Mouse (Mus musculus) neural tube, embryonic 11.5 days (tissue): ENCODE measurements around the gene Hcn2. TPM values are rescaled to one million over a fixed set of nuclear protein-coding genes. Genes with fewer than 3 reads are reported as not detected.

Experiments used
- ATAC-seq: fragments of 200-750 bp; cut with Nextera tagmentation; 2 replicates; pipeline ENCODE4 v1.8.0; 2017; ENCODE audit warnings: moderate number of reproducible peaks, mild to moderate bottlenecking, moderate TSS enrichment, moderate library complexity; ENCODE audit not compliant: insufficient read depth, low FRiP score, low TSS enrichment
- DNase-seq: peaks from one replicate; pipeline ENCODE4 v3.0.0-alpha.2; 2015; ENCODE audit warnings: low spot score
- H3K27ac ChIP-seq: fragments of 300-500 bp; sonication (generic); 2 replicates; pipeline ENCODE4 v1.5.1; 2014; ENCODE audit warnings: low read depth, mild to moderate bottlenecking, low read length
- H3K27me3 ChIP-seq: fragments of 300-500 bp; sonication (generic); 2 replicates; pipeline ENCODE4 v1.6.1; 2014; ENCODE audit warnings: mild to moderate bottlenecking, low read length, mixed read lengths; ENCODE audit not compliant: control insufficient read depth, insufficient read depth
- H3K36me3 ChIP-seq: fragments of 300-500 bp; sonication (generic); 2 replicates; pipeline ENCODE4 v1.6.1; 2014; ENCODE audit warnings: mild to moderate bottlenecking, low read length, moderate library complexity, mixed read lengths; ENCODE audit not compliant: control insufficient read depth, insufficient read depth
- H3K4me1 ChIP-seq: fragments of 300-500 bp; sonication (generic); 2 replicates; pipeline ENCODE4 v1.6.1; 2014; ENCODE audit warnings: low read length, mixed read lengths; ENCODE audit not compliant: control insufficient read depth, insufficient read depth
- H3K4me2 ChIP-seq: fragments of 300-500 bp; sonication (generic); 2 replicates; pipeline ENCODE4 v1.6.1; 2014; ENCODE audit warnings: low read depth, mild to moderate bottlenecking, moderate library complexity
- H3K4me3 ChIP-seq: fragments of 300-500 bp; sonication (generic); 2 replicates; pipeline ENCODE4 v1.5.1; 2014; ENCODE audit warnings: low read depth, low read length
- H3K9ac ChIP-seq: fragments of 300-500 bp; sonication (generic); 2 replicates; pipeline ENCODE4 v1.6.1; 2014; ENCODE audit warnings: mild to moderate bottlenecking, low read length
- H3K9me3 ChIP-seq: fragments of 300-500 bp; sonication (generic); 2 replicates; pipeline ENCODE4 v1.6.1; 2016; ENCODE audit warnings: low read length; ENCODE audit not compliant: control insufficient read depth
- WGBS: fragments of 180-500 bp; shearing (Covaris S2); extraction: QIAGEN DNeasy Blood & Tissue Kit; methylation state at CpG from one replicate; pipeline ENCODE4 v1.1.7; 2014; 5-methylcytosine and 5-hydroxymethylcytosine counted together
- polyA plus RNA-seq: library from polyadenylated mRNA; unstranded; fragments of >200 nt; fragmentation: Nextera tagmentation; extraction: Ambion mirVana; gene quantifications from 2 replicates; pipeline ENCODE4 v1.2.1, GENCODE M21; 2014

The Hcn2 gene
- polyA plus RNA-seq, 1 experiment from 2014 or later, result 0.57 TPM

DNA sequence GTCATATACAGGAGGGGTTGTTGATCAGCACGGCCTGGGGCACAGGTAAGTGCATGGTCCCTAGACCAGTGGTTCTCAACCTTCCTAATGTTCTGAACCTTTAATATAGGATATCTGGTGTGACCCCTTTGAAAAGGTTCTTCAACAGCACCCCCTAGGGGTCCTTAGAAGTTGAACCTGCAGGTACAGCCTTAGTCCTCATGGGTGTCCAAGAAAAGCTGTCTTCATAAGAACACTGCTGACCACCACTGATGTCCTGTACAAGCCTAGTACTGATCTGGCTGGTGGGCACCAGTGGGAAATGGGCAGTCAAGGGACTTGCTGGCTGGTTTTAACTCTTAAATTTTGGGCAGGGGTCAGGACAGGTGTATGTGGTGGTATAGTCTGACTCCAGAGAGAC, 4.4 kb upstream of the Hcn2 start:
- Histone ChIP-seq H3K4me2 (no peak overlapping the region), H3K4me3 (no peak overlapping the region), H3K27ac (no peak overlapping the region), H3K9me3 (no peaks in the 10 kb centered on the region), H3K4me1 (peaks cover 4% of the 10 kb centered on the region), H3K36me3 (peaks cover 14% of the 10 kb centered on the region), H3K27me3 (peaks cover 24% of the 10 kb centered on the region), H3K9ac (no peak overlapping the region)
- no peak; the same call in 1 of the 2 replicates for ATAC-seq
- WGBS, result 85% methylated on average over 1 of the region's 1 CpGs
- DNase-seq, result no peak

DNA sequence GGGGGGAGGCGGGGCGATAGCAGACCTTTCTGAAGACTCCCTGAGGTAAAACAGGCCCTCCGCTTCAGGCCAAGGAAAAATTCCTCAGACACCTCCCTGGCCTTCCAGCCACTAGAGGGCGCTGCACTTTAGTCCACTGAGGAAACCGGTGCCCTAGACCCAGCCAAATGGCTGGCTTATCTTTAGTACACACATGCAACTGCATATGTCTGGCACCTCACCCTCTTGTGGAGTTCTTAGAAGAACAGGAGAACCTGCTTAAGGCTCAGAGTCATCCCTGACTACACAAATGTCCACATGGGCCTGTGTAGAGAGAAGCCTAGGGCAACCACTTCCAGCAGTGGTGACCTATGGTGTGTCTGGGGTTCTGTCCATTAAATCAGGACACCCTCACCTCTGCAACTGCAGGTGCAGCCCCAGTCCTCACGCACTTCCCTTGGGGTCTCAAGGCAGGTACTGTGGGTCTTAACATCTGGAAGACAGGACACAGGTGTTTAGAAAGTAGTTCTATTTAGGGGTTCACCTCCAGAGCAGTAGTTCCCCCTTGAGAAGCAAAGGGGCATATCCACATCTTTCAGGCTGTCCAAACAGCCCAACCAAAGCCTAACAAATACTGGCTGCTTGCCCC, 3.8 kb upstream of the Hcn2 start:
- DNase-seq (peak; percentile 78), ATAC-seq (no peak; the same call in 1 of the 2 replicates)
- H3K36me3 ChIP-seq, result peaks cover 14% of the 10 kb centered on the region
- H3K9ac ChIP-seq, result no peak overlapping the region
- H3K27me3 ChIP-seq, result peaks cover 30% of the 10 kb centered on the region
- H3K4me1 ChIP-seq, result peaks cover 7% of the 10 kb centered on the region
- H3K4me2 ChIP-seq, result no peak overlapping the region
- 6% methylated on average over 4 of the region's 6 CpGs for WGBS
- no peak overlapping the region for H3K27ac ChIP-seq
- no peak overlapping the region for H3K4me3 ChIP-seq
- H3K9me3 ChIP-seq, result no peaks in the 10 kb centered on the region

DNA sequence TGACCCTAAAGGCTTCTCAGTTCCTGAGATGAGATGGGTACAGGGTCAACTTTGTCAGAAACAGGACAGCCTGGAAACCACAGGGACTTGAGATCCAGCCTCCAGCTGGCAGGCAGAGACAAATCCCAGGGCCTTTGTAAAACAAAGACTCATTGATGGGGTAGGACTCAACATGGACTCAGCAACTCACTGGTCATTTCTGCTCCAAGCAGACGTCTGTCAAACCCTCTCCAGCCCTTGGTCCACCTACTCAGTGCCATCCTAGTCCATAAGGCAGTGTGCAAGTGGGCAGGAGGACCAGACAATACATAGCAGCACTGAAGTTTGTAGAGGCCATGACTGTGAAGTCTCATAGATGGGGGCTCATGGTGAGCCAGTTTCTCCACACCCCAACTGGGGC, 3.3 kb upstream of the Hcn2 start:
- Histone ChIP-seq H3K4me1 (peaks cover 7% of the 10 kb centered on the region), H3K36me3 (peaks cover 14% of the 10 kb centered on the region), H3K27me3 (peaks cover 36% of the 10 kb centered on the region), H3K27ac (no peak overlapping the region), H3K9me3 (no peaks in the 10 kb centered on the region), H3K4me3 (no peak overlapping the region), H3K9ac (no peak overlapping the region), H3K4me2 (no peak overlapping the region)
- ATAC-seq, result no peak
- DNase-seq, result no peak
- WGBS, result 34% methylated on average over 1 of the region's 1 CpGs

DNA sequence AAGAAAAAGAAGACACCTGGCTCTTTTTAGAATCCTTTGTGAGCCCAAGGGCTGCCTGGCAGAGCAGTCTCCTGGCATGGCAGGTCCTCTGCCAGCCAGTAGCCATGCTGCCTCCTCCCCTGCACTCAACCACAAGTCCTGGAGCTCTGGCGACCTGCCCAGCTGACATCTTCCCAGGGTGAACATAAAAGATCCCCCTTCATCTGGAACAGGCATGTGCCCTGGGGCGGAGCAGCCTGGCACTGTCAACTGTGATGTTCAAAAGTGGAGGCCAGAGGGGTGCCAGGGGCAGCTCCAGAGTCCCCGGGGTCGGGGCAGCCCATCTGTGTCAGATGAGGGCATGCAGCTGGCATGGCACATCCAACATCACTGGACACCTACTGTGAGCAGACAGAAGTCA, 1.4 kb upstream of the Hcn2 start:
- H3K4me2 ChIP-seq, result no peak overlapping the region
- DNase-seq (no peak), ATAC-seq (no peak)
- peaks cover 7% of the 10 kb centered on the region for H3K4me1 ChIP-seq
- H3K36me3 ChIP-seq, result peaks cover 3% of the 10 kb centered on the region
- no peaks in the 10 kb centered on the region for H3K9me3 ChIP-seq
- no peak overlapping the region for H3K9ac ChIP-seq
- peaks cover 42% of the 10 kb centered on the region for H3K27me3 ChIP-seq
- WGBS, result 69% methylated on average over 4 of the region's 4 CpGs
- no peak overlapping the region for H3K27ac ChIP-seq
- no peak overlapping the region for H3K4me3 ChIP-seq

DNA sequence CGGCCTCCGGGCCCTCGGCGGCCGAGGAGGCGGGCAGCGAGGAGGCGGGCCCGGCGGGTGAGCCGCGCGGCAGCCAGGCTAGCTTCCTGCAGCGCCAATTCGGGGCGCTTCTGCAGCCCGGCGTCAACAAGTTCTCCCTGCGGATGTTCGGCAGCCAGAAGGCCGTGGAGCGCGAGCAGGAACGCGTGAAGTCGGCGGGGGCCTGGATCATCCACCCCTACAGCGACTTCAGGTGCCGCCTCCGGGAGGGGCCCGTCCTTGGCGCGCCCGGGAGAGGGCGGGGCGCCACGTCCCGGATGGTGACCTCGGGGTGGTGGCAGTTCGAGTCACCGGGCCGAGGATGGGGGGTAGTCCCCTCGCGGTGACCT, 538 bp downstream of the Hcn2 start:
- peak; percentile 33 for DNase-seq
- Histone ChIP-seq H3K27ac (no peak overlapping the region), H3K9me3 (no peaks in the 10 kb centered on the region), H3K27me3 (peaks cover 42% of the 10 kb centered on the region), H3K4me3 (peak overlapping the region; percentile 58), H3K4me2 (peak overlapping the region; percentile 89), H3K9ac (peak overlapping the region; percentile 58), H3K4me1 (peaks cover 7% of the 10 kb centered on the region), H3K36me3 (no peaks in the 10 kb centered on the region)
- WGBS, result under 1% methylated on average over 36 of the region's 44 CpGs
- ATAC-seq, result no peak

DNA sequence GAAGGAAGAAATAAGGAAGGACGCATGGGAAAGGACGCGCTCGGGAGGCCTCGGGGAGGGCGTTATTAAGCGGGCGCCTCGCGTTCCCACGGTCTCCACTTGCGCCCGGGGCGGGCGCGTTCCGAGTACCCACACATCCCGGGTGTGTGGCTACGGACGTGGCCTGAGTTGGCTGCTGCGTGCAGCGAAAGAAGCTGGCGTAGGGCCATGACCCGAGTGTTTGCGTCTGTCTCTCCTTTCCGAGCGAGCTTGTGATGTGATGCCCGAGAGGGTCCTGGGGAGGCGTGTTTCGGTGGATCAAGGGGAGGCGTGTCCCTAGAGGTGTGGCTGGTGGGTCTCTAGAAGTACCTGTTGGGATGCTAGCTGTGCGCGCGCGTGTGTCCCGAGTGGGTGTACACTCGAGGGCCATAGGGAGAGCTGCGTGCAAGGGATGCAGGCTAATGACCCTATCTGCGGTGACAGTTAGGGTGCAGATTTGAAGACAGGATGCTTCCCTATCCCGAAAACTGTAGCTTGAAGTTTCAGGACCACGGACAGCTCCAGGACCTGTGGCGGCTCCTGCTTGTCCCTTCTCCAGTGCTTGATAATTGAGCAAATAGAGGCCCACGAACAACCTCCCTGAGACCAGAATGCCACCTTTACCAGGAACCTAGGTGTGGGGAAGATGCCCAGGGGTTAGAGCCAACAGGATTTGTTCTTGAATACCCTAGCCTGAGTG, 1.4 kb downstream of the Hcn2 start:
- DNase-seq, result peak; percentile 68
- Histone ChIP-seq H3K9ac (no peak overlapping the region), H3K9me3 (no peaks in the 10 kb centered on the region), H3K4me3 (peak overlapping the region; percentile 58), H3K4me1 (peaks cover 7% of the 10 kb centered on the region), H3K27ac (no peak overlapping the region), H3K27me3 (peaks cover 42% of the 10 kb centered on the region), H3K4me2 (peak overlapping the region; percentile 89; the same call in 1 of the 2 replicates), H3K36me3 (no peaks in the 10 kb centered on the region)
- 3% methylated on average over 43 of the region's 43 CpGs for whole genome bisulfite sequencing
- ATAC-seq, result no peak

DNA sequence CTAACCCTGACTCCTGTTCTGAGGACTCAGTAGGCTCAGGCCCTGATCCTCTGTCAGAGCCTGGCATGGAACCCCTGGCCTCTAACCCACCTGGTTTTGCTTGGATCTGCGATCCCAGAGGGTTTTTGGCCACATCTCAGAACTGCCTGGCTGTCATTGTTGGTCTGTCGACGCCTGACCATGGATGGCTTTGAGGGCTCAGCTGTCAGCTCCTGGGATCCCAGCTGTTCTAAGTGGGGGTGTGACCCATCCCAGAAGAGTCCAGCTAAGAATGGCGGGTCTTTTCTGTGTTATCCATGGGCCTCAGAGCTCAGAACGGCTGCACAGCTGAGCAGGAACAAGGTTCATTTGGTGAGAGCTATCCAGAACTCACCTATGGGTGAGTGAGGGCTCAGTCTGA, 4.7 kb downstream of the Hcn2 start:
- no peak for ATAC-seq
- H3K9ac ChIP-seq, result no peak overlapping the region

DNA sequence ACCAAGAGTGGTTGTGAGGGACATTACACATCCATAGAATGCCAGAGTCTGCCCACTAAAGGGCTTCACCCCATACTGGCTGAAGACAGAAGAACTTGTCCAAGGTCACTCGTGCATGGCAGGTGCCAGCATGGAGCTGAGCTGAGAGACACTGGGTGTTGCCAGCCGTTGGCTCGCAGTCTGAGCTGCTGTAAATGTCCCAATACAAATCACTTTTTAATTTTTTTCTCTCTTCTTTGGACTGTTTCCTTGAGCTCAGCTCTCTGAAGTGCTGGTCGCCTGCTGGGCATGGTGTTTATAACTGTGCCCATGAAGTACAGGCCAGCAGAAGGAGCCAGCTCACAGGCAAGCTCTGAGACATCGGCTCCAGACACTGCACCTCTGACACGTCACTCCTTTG, 6.6 kb downstream of the Hcn2 start:
- no peak for ATAC-seq
- H3K4me2 ChIP-seq, result no peak overlapping the region
- H3K27ac ChIP-seq, result no peak overlapping the region
- WGBS, result 73% methylated on average over 6 of the region's 6 CpGs
- no peaks in the 10 kb centered on the region for H3K9me3 ChIP-seq
- no peak overlapping the region for H3K9ac ChIP-seq
- no peak for DNase-seq
- H3K36me3 ChIP-seq, result no peaks in the 10 kb centered on the region
- peaks cover 7% of the 10 kb centered on the region for H3K27me3 ChIP-seq
- H3K4me1 ChIP-seq, result no peaks in the 10 kb centered on the region
- H3K4me3 ChIP-seq, result no peak overlapping the region

More for the DNA sequence above, 4.7 kb downstream of the Hcn2 start:
- Histone ChIP-seq H3K4me2 (no peak overlapping the region), H3K27ac (no peak overlapping the region), H3K4me3 (no peak overlapping the region), H3K36me3 (no peaks in the 10 kb centered on the region), H3K27me3 (peaks cover 27% of the 10 kb centered on the region), H3K9me3 (no peaks in the 10 kb centered on the region), H3K4me1 (peaks cover 7% of the 10 kb centered on the region)
- 73% methylated on average over 5 of the region's 5 CpGs for WGBS
- DNase-seq, result no peak

DNA sequence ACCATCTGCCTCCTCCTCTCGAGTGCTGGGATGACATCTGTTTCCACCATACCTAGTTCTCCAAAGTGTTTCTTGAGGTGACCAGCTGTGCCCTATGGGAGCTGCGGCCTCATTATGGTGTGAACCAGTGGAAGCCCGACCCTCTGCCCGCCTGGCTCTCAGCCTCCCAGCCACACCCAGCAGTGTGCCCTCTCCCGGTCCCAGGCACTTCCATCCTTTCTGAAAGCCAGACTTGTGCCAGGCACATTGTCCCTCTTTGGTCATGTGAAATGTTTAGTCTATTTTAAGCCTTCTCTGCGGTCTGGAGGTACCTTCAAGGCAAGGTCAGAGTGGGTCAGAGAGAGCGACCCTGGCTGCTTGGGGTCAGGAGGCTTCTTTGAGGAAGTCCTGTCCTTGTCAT, 7.3 kb downstream of the Hcn2 start:
- Histone ChIP-seq H3K9me3 (no peaks in the 10 kb centered on the region), H3K4me3 (no peak overlapping the region), H3K27ac (no peak overlapping the region), H3K4me1 (no peaks in the 10 kb centered on the region), H3K36me3 (no peaks in the 10 kb centered on the region), H3K9ac (no peak overlapping the region), H3K4me2 (no peak overlapping the region), H3K27me3 (peaks cover under 1% of the 10 kb centered on the region)
- ATAC-seq, result no peak
- no peak for DNase-seq
- 85% methylated on average over 7 of the region's 7 CpGs for WGBS
